Mouse (Mus musculus): ENCODE results near the gene Mepce.

DNA sequence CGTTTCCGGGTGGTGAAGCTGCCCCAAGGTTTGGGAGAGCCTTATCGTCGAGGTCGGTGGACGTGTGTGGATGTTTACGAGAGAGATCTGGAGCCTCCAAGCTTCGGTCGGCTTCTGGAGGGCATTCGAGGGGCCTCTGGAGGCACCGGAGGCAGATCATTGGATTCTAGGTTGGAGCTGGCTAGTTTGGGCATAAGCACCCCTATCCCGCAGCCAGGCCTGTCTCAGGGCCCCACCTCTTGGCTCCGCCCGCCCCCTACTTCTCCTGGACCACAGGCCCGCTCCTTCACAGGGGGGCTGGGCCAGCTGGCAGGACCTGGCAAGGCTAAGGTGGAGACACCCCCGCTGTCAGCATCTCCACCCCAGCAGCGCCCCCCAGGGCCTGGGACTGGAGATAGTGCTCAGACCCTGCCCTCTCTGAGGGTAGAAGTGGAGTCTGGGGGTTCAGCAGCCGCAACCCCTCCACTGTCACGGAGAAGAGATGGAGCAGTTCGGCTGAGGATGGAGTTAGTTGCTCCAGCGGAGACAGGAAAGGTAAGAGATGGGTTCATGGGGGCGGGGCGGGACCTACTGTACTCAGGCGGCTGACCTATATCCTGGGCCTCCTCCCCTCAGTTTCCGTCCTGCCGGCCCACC, 40.0 kb downstream of the Mepce start:
- TF ChIP-seq TAL1 (IDR thresholded peaks at IDR 0.05; ENCODE audit: low read length) (no peak), GATA1 (IDR thresholded peaks at IDR 0.05; ENCODE audit: low read length) (no peak)

Measured in erythroblast, embryonic 14.5 days (primary cell).